Mouse (Mus musculus): ENCODE results near the gene Mal.
"Not testable (repeated sequence)": the region's sequence is repeated elsewhere in the genome, so short reads cannot be mapped to it uniquely, and the experiment has no call there.

GRCm38 (mm10) chr2:127603383-127603782 lies 53.1 kb downstream of the Mal start:
- not testable (repeated sequence) for TF ChIP-seq POLR2A (IDR thresholded peaks at IDR 0.05; ENCODE audit: insufficient read depth, low read length); CTCF (IDR thresholded peaks at IDR 0.05; ENCODE audit: low read depth, low read length)
